Mouse (Mus musculus) ovary, postnatal 14 days (tissue): ENCODE data around the gene Abhd6.

Experiments
- DNase-seq: peaks from one replicate; pipeline ENCODE4 v3.0.0; 2022; ENCODE audit warnings: low spot score

Abhd6 gene

DNA sequence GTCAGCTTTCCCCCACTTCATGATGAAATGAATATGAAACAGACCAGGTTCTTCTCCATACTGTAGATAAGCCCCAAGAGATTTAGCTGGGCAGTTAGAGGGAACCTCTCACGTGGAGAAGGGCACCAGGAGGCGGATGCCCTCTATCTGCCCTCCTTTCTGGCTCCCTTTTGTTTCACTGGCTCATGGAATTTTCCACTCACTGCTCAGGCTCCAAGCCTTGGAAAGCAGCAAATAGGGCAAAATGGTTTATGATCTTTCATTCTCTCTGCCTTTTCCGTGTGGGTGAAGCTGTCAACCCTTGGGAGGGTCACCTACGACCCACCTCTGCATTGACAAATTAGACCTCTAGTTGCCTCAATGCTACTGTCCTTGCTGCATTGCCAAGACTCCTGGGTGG, 27.8 kb downstream of the Abhd6 start:
- DNase-seq = no peak

DNA sequence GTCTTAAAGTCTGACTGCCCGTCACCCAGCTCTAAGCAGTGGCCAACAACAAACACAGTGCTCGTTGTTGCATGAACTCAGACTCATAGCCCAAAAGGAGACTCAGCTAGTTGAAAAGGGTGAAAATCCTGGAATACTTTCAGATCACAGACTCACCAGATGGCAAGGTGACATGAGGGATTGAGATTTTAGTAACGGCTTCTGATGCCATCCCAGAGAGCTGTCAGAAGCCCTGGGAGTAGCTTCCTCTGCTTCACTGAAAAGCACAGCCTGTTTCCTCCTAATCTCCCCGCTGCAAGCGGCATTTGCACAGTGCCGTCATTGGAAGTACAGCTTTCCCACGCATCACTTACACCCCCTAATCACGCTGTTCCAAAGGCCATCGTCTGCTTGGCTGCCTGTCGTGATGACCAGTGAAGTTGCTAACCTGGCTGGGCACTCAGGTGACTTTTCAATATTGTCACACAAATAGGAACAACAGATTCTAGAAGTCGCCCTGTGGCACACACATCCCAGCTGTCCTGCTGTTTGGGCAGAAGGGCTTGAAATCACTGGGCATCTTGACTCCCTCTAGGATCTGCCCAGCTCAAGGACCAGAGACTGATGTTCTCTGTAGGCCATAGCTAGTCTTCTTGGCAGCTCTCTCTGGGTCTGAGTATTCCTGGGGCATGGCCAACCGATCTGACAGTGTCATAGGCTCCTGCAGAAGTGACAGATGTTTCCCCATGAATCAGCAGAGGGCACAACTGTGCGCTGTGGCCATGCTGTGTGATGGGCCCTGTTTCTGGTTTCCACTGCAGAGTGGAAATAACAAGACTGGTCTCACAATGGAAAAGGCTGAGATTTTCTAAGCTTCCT, 29.6 kb downstream of the Abhd6 start:
- no peak for DNase-seq

DNA sequence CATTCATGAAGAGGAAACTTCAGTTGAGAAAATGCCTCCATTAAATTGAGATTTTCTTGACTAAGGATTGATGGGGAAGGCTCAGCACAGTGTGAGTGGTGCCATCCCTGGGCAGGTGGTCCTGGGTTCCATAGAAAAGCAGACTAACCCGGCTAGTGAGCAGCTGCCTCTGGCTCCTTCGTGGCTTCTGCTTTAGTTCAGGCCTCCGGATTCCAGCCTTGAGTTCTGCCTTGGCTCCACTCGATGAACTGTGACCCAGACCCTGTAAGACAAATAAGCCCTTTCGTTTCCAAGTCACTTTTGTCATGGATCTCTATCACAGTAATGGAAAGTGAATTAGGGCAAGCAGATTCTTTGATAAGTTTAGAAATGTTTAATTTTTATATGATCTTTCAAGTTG, 31.9 kb downstream of the Abhd6 start:
- DNase-seq = no peak

DNA sequence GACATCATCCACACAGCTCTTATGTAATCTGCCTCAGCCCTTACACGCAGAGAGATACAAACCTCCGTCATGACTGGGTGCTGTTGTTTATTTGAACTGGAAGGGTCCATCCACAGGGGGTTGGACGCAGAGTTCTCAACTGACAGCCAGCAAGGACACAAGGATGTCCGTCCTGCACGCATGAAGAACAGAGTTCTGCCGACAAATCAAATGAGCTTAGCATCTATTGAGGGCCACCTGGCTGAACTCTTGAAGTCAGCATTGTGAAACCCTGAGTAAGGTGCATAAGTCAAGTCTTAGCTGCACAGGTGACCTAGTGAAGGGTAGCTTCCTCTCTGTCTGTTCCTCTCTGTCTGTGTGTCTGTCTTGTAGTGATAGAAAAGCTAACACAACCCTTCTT, 33.2 kb downstream of the Abhd6 start:
- DNase-seq = no peak

DNA sequence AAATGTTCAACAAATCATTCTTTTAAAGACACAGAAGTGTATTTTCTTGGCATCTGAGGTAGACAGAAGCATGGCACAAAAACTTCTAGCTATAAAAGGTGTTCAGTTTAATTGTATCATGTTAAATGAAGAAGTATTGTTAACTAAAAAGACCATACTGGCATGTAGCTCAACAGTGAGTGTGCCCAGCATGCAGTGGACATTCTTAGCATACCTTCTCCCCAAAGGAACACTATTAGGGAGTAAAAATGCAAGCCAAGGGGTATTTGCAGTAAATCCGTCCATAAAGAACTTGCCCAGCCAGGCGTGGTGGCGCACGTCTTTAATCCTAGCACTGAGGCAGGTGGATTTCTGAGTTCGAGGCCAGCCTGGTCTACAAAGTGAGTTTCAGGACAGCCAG, 33.7 kb downstream of the Abhd6 start:
- no peak for DNase-seq

DNA sequence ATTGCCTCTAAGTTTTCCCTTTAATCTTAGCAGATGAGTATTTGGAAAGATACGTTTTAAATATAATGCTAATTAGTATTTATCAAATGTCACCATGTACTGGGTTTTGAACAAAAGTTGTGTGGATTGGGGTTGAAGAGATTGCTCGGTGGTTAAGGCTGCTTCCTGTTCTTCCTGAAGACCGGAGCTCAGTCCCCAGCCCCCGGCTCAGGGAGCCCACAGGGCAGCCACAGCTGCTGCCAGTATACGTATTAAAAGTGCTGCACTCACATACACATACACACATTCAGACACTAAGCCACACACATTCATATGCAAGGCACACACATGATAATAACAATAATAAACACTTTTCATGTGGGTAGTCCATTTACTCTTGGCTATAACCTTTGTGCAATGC, 35.4 kb downstream of the Abhd6 start:
- DNase-seq = no peak

DNA sequence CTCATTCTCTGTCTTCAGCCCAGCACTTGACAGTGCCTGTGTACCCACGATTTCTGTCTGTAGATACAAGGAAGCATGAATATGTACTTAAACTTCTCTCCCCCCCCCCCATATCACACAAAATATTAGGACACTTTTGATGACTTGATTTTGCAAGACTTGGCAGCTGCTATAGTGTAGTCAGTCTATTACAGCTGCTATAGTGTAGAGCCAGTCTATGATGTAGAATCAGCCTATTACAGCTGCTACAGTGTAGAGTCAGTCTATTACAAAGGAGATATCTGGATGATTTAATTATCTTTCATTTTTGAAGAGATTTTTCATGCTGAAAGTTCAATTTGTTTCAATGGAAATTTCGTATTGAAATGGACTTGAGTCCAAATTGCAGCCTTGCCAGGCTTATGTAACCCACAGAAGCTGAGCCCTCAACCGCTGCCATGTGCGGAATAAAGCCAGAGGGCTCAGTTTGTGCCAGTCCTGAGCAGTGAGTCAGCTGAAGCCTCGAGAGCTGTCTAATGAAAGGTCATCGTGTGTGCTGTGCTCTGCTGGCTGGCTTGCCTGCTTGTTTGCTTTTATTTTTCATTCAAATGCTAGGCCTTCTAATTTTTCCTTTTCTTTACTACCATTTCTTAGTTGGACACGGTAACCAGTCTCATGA, 36.2 kb downstream of the Abhd6 start:
- no peak for DNase-seq

DNA sequence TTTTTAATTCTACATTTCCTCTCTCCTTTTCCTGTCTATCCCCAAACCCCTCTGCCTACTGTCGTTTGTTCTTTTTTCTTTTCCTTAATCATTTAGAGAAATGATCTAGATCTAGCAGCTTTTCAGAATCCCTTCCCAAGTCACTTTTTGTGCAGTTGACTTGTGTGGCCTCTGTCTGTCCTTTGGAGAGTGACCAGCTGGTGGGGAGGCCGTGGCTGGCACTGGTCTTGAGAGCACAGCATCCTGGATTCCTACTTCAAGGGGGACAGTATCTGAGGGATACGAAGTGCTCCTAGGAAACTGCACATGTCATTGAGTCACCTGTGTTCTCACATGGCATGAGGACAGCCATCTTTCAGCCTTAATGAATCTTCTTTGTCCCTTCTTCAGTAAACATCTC, 37.5 kb downstream of the Abhd6 start:
- DNase-seq = no peak

GRCm38 (mm10) chr14:8040911-8041678, 38.4 kb downstream of the Abhd6 start:
- no peak for DNase-seq

GRCm38 (mm10) chr14:8042120-8042519, 39.4 kb downstream of the Abhd6 start:
- no peak for DNase-seq

DNA sequence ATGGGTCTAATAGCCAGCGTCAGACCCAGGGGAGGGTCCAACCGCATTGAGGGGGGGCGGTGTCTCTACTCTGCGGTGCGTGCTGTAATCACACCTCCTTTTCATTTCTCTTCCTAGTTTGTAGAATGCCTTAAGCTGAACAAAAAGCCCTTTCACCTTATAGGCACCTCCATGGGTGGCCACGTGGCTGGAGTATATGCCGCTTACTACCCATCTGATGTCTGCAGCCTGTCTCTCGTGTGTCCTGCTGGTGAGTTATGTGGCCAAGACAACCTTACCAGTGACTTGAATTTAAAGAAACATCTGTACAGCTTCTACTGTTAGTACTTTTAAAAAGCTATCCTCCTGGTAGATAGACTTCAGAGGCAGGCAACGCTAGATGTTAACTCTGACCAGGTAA, 39.9 kb downstream of the Abhd6 start:
- no peak for DNase-seq

DNA sequence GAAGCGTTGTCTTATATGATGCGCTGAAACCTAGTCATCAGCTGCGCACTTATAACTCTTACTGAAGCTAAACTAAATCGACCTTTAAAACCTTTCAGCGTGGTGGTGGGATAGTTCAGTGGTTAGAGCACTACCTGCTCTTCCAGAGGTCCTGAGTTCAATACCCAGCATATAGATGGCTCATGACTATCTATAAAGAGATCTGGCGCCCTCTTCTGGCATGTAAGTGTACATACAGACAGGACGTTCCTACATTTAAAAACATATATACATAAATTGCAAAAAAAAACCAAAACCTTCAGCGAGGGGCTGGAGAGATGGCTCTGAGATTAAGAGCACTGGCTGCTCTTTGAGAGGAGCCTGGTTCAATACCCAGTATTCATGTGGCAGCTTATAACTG, 41.6 kb downstream of the Abhd6 start:
- DNase-seq = no peak

GRCm38 (mm10) chr14:8044786-8045185, 42.1 kb downstream of the Abhd6 start:
- DNase-seq = no peak

DNA sequence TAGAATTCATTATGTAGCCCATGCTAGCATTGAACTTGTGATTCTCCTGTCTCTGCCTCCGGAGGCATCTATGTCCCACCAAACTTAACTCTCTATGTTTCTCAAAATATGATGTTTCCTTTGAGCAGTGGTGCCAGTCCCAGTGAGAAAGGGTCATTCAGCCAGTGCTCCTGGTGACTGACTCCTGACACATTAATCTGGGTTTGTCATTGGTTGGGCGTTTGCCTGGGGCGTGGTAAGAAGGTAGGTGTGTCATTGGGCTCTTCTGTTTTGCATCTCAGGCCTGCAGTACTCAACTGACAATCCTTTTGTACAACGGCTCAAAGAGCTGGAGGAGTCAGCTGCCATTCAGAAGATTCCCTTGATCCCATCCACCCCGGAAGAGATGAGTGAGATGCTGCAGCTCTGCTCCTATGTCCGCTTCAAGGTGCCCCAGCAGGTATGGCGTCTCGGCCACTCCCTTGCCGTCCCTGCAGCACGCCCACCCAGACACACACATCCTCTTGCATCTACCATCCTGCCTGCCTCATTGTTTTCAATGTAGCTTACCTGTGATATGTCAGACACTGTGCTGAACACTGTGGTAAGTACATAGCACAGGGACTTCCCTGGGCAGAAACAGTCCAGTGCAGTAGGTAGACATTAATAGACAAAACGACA, 42.6 kb downstream of the Abhd6 start:
- DNase-seq = no peak

GRCm38 (mm10) chr14:8046839-8047238, 44.1 kb downstream of the Abhd6 start:
- DNase-seq = no peak

DNA sequence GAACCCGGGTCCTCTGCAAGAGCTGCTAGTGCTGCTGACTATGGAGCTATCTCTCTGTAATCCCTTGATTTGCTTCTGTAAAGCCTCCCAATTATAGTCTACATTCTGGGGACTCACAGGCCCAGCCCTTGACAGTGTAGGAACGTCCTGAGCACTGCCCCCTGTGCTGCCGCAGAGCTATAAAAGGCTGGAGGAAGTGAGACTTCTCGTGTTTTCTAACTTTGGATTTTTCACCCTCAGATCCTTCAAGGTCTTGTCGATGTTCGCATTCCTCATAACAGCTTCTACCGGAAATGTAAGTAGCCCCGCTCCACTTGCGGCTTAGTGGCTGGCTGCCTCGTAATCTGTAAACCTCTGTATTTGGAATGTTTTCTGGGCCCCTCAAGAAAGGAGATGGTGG, 46.6 kb downstream of the Abhd6 start:
- no peak for DNase-seq

DNA sequence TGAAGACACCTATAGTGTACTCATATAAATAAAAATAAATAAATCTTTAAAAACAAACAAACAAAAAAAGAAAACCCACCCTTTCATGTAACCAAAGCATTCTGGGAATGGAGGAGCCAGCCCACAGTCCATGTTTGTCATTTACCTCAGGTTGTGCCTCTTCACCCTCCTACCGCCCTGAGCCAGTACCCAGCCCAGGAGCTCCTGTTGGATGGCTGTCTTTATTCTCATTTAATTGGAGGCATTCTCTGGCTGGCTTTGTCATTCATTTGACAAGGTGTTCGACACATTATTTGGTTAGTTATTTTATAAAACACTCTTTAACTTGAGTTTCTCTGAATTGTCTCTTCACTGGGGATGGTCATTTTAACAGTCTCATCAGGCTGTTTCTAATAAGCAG, 49.2 kb downstream of the Abhd6 start:
- no peak for DNase-seq

GRCm38 (mm10) chr14:8052661-8053060, 50.0 kb downstream of the Abhd6 start:
- DNase-seq = no peak

GRCm38 (mm10) chr14:8054310-8055102, 51.8 kb downstream of the Abhd6 start:
- DNase-seq = no peak

DNA sequence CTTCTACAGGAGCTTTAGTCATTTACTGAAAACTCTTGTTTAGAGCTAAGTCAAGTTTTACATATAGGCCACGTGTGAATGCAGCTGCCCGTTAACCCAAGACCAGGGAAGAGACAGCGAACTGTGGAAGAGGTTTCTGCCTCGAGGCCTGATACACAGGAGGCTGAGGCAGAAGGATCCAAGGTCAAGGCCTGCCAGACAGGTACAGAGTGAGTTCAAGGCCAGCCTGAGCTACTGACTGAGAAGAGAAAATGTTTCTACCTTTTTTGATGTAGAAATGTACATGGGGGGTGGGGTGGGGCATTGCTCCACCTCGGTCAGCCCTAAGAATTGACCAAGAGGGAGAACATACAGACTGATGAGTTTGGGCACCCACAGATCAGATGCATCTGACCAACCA, 53.4 kb downstream of the Abhd6 start:
- no peak for DNase-seq

DNA sequence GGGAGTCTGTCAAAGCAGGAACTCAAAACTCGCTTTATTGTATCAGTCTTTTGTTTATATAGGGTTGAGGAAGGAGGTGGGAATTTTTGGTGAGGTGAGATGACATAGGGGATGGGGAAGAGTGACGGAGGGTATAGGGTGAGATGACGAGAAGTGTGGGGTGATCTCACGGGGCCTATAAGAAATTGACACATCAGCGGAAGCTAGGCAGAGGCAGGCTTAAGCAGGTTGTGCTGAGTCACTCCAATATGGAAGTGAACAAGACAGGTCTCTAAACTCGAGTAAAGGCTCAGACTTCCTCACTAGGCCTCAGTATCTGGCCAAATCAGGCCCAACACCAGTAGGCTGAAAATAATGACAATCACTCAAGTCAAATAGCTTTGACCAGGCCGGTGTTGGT, 57.2 kb downstream of the Abhd6 start:
- DNase-seq = no peak

GRCm38 (mm10) chr14:8062076-8062475, 59.4 kb downstream of the Abhd6 start:
- DNase-seq = no peak
